Mouse (Mus musculus): ENCODE data around the gene Eif3l. TPM values are rescaled to one million over a fixed set of nuclear protein-coding genes. Genes with fewer than 3 reads are reported as not detected.

The Eif3l gene
- total and polyA plus RNA-seq, 2 experiments from 2014 or later, result 179 to 218 TPM

DNA sequence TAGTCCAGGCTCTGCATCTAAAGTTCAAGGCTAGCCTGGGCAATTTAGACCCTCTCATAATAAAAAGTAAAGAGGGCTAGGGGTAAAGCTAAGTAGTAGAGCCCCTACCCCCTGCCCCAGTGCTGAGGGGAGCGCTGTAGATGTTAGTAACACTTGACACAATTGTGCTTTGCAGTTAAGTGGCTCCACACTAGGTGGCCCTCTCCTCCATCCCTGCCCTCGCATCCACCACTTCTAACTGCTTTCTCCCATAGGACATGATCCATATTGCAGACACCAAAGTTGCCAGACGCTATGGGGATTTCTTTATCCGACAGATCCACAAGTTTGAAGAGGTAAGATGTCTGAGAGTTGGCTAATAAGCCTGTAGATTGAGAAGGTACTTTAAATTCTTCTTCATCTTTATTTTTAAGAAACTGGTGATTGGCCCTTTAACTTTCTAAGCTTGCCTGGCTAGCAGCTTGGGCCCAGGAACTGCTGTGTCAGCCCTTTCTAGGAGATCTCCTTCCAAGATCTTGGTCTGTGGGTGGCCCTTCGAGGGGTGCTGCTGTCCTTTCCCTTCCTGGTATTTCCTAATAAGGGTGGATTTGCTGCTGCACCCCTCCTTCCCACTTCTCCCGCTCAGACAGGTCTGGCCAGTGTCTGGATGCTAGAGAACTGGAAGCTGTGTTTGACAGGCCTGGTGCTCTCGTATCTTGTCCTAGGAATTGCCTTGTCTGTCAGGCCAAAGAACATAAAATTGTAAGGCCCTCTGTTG is 18.3 kb downstream of the Eif3l start:
- TF ChIP-seq CTCF (IDR thresholded peaks at IDR 0.05; ENCODE audit: low read depth), result peak; percentile 63
- H3K4me1 ChIP-seq (ENCODE audit: insufficient read depth), result no peaks in the 10 kb centered on the region
- DNase-seq, result peak; percentile 25
- H3K9me3 ChIP-seq (ENCODE audit: low read length), result no peaks in the 10 kb centered on the region
- H3K27ac ChIP-seq (ENCODE audit: low read depth, low read length), result no peak overlapping the region
- no peak overlapping the region for H3K4me2 ChIP-seq (ENCODE audit: low read depth)
- H3K36me3 ChIP-seq (ENCODE audit: insufficient read depth), result peaks cover 70% of the 10 kb centered on the region
- H3K27me3 ChIP-seq (ENCODE audit: insufficient read depth, low read length), result no peaks in the 10 kb centered on the region
- H3K9ac ChIP-seq, result no peak overlapping the region
- ATAC-seq, result 0 out of 2 replicates have a peak, but pooled peaks have one; percentile 47
- 73% methylated on average over 7 of the region's 7 CpGs for WGBS
- no peak overlapping the region for H3K4me3 ChIP-seq (ENCODE audit: low read depth, low read length)

DNA sequence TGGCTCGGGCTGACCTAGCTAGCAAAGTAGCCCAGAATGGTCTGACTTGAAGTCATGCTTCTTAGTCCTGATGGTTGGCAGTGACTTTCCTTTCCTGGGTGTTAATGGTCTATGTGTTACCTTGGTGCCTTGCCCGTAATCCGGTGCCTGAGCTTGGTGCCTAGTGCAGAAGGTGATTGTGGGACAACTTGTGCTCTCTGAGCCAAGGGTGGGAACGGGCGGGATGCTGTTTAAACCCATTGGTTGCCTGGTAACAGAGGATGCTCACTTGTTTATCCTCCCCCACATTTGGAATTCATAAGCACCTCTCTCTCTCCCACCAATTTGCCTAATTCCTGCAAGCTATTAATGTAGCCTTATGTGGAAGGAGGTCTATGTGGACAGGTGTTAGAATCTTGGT is 20.5 kb downstream of the Eif3l start:
- ATAC-seq, result no peak
- H3K4me2 ChIP-seq (ENCODE audit: low read depth), result no peak overlapping the region
- 85% methylated on average over 5 of the region's 5 CpGs for WGBS
- no peak overlapping the region for H3K4me3 ChIP-seq (ENCODE audit: low read depth, low read length)
- H3K4me1 ChIP-seq (ENCODE audit: insufficient read depth), result no peaks in the 10 kb centered on the region
- DNase-seq, result no peak
- H3K27ac ChIP-seq (ENCODE audit: low read depth, low read length), result no peak overlapping the region
- no peak overlapping the region for H3K9ac ChIP-seq
- no peak for TF ChIP-seq CTCF (IDR thresholded peaks at IDR 0.05; ENCODE audit: low read depth)
- H3K9me3 ChIP-seq (ENCODE audit: low read length), result no peaks in the 10 kb centered on the region
- H3K27me3 ChIP-seq (ENCODE audit: insufficient read depth, low read length), result no peaks in the 10 kb centered on the region
- H3K36me3 ChIP-seq (ENCODE audit: insufficient read depth), result peaks cover 49% of the 10 kb centered on the region

DNA sequence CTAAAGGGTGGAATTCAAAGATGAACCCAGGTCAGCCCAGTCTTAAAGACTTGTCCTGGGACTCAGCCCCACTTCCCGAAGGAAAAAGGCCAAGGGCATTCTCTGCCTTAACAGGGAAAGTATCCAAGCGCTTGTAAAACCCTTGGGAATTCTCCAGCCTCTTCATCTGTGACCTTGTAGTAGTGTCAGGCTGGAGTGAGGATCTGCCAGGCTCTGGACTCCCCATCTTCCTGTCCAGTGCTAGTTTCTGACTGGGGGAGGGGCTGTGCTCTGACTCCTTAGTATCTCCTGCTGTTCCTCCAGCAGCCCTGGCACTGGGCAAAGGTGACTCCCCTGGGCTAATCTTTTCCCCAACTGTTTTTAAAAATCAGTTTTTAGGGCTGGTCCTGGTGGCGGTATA is 21.6 kb downstream of the Eif3l start:
- H3K4me3 ChIP-seq (ENCODE audit: low read depth, low read length), result no peak overlapping the region
- H3K27ac ChIP-seq (ENCODE audit: low read depth, low read length), result no peak overlapping the region
- H3K4me2 ChIP-seq (ENCODE audit: low read depth), result no peak overlapping the region
- H3K36me3 ChIP-seq (ENCODE audit: insufficient read depth), result peaks cover 40% of the 10 kb centered on the region
- WGBS, result 77% methylated on average over 3 of the region's 3 CpGs
- ATAC-seq (no peak), DNase-seq (no peak)
- no peaks in the 10 kb centered on the region for H3K27me3 ChIP-seq (ENCODE audit: insufficient read depth, low read length)
- H3K4me1 ChIP-seq (ENCODE audit: insufficient read depth), result no peaks in the 10 kb centered on the region
- H3K9ac ChIP-seq, result no peak overlapping the region
- no peak for TF ChIP-seq CTCF (IDR thresholded peaks at IDR 0.05; ENCODE audit: low read depth)
- no peaks in the 10 kb centered on the region for H3K9me3 ChIP-seq (ENCODE audit: low read length)

DNA sequence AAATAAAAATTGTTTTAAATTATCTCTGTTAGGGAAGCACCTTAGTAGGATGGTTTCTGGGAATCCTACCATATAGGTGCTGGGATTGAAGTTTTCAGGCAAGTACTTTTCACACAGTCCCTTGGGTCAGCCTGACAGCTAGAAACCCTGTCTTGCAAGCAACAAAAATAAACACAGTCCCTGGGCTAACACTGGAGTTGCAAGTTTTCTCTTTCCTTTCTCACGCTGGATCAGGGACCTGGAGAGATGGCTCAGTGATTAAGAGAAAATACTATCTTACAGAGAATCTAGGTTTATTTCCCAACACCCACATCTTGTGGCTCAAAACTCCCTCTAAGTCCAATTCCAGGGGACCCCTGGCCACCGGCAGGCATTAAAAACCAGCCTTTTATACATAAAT is 22.2 kb downstream of the Eif3l start:
- ATAC-seq, result no peak
- H3K27me3 ChIP-seq (ENCODE audit: insufficient read depth, low read length), result no peaks in the 10 kb centered on the region
- peaks cover 36% of the 10 kb centered on the region for H3K36me3 ChIP-seq (ENCODE audit: insufficient read depth)
- H3K4me2 ChIP-seq (ENCODE audit: low read depth), result no peak overlapping the region
- no peak overlapping the region for H3K4me3 ChIP-seq (ENCODE audit: low read depth, low read length)
- DNase-seq, result no peak
- no peaks in the 10 kb centered on the region for H3K9me3 ChIP-seq (ENCODE audit: low read length)
- H3K9ac ChIP-seq, result no peak overlapping the region
- no peaks in the 10 kb centered on the region for H3K4me1 ChIP-seq (ENCODE audit: insufficient read depth)
- 45% methylated on average over 2 of the region's 2 CpGs for WGBS
- no peak overlapping the region for H3K27ac ChIP-seq (ENCODE audit: low read depth, low read length)
- TF ChIP-seq CTCF (IDR thresholded peaks at IDR 0.05; ENCODE audit: low read depth), result no peak

DNA sequence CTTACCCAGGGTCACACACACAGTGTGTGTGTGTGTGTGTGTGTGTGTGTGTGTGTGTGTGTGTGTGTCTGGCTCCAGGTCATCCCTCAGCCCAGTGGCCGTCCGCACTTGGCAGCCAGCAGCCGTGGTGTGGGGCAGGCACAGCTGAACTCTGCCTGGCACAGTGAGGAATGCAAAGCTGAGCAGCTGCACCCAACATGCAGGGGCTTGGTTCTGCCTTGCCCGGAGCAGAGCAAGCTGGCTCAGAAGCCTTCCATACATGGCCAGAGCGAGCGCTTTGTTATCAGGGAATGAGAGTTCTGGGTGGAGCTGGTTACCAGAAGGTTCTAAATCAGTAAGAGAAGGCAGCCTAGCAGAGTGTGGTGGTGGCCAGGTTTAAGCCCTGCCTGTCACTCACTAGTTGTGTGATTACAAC is 22.6 kb downstream of the Eif3l start:
- 52% methylated on average over 6 of the region's 6 CpGs for WGBS
- DNase-seq, result peak; percentile 20
- Histone ChIP-seq H3K4me2 (ENCODE audit: low read depth) (no peak overlapping the region), H3K4me3 (ENCODE audit: low read depth, low read length) (no peak overlapping the region), H3K9ac (no peak overlapping the region), H3K27me3 (ENCODE audit: insufficient read depth, low read length) (no peaks in the 10 kb centered on the region), H3K4me1 (ENCODE audit: insufficient read depth) (no peaks in the 10 kb centered on the region), H3K36me3 (ENCODE audit: insufficient read depth) (peaks cover 31% of the 10 kb centered on the region), H3K27ac (ENCODE audit: low read depth, low read length) (no peak overlapping the region), H3K9me3 (ENCODE audit: low read length) (no peaks in the 10 kb centered on the region)
- no peak for TF ChIP-seq CTCF (IDR thresholded peaks at IDR 0.05; ENCODE audit: low read depth)
- ATAC-seq, result peak; percentile 73

DNA sequence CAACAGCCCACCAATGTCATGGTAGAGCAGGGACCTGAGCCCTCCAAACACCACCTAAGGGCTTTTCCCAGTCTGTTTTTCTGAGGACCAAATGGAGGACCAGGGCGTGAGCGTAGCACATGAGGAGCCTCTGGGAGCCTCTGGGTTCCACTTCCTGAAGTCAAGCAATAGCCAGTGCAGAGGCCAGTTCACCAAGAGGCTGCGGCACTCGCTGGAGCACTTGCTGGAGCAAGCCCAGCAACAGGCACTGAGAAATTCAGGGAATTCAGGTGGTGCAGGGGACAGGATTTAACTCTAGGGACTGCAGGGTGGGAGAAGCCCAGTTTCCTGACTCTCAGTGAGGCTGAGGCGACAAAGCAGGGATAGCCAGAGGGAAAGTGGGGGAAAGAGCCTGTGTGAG is 23.2 kb downstream of the Eif3l start:
- WGBS, result 77% methylated on average over 5 of the region's 5 CpGs
- Histone ChIP-seq H3K27me3 (ENCODE audit: insufficient read depth, low read length) (no peaks in the 10 kb centered on the region), H3K27ac (ENCODE audit: low read depth, low read length) (no peak overlapping the region), H3K36me3 (ENCODE audit: insufficient read depth) (peaks cover 25% of the 10 kb centered on the region), H3K4me3 (ENCODE audit: low read depth, low read length) (no peak overlapping the region), H3K9ac (no peak overlapping the region), H3K4me1 (ENCODE audit: insufficient read depth) (no peaks in the 10 kb centered on the region), H3K9me3 (ENCODE audit: low read length) (no peaks in the 10 kb centered on the region), H3K4me2 (ENCODE audit: low read depth) (no peak overlapping the region)
- ATAC-seq, result no peak
- no peak for DNase-seq
- no peak for TF ChIP-seq CTCF (IDR thresholded peaks at IDR 0.05; ENCODE audit: low read depth)

DNA sequence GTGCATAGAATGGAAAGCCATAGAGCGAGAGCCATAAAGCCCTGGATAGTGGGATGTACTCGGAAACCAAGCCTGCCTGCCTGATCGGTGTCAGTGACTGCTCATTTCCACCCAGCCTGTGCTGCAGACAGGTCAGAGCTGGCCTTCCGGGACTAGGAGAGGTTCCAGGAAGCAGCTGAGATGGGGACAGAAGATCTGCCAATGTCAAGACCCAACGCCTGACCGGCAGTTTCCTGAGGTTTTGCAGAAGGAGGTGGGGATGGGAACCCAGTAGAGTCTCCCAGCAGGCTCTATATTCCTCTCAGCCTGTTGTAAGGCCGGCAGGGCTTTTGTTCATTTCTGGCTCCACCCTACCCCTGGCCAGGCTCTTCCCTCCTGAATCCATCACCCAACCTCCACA is 23.9 kb downstream of the Eif3l start:
- H3K4me2 ChIP-seq (ENCODE audit: low read depth), result no peak overlapping the region
- no peaks in the 10 kb centered on the region for H3K27me3 ChIP-seq (ENCODE audit: insufficient read depth, low read length)
- H3K36me3 ChIP-seq (ENCODE audit: insufficient read depth), result peaks cover 20% of the 10 kb centered on the region
- DNase-seq (no peak), ATAC-seq (no peak)
- H3K9ac ChIP-seq, result no peak overlapping the region
- H3K9me3 ChIP-seq (ENCODE audit: low read length), result no peaks in the 10 kb centered on the region
- no peaks in the 10 kb centered on the region for H3K4me1 ChIP-seq (ENCODE audit: insufficient read depth)
- 56% methylated on average over 7 of the region's 7 CpGs for WGBS
- no peak for TF ChIP-seq CTCF (IDR thresholded peaks at IDR 0.05; ENCODE audit: low read depth)
- H3K27ac ChIP-seq (ENCODE audit: low read depth, low read length), result no peak overlapping the region
- H3K4me3 ChIP-seq (ENCODE audit: low read depth, low read length), result no peak overlapping the region
